Mouse (Mus musculus): ENCODE measurements around the gene Scd1.

DNA sequence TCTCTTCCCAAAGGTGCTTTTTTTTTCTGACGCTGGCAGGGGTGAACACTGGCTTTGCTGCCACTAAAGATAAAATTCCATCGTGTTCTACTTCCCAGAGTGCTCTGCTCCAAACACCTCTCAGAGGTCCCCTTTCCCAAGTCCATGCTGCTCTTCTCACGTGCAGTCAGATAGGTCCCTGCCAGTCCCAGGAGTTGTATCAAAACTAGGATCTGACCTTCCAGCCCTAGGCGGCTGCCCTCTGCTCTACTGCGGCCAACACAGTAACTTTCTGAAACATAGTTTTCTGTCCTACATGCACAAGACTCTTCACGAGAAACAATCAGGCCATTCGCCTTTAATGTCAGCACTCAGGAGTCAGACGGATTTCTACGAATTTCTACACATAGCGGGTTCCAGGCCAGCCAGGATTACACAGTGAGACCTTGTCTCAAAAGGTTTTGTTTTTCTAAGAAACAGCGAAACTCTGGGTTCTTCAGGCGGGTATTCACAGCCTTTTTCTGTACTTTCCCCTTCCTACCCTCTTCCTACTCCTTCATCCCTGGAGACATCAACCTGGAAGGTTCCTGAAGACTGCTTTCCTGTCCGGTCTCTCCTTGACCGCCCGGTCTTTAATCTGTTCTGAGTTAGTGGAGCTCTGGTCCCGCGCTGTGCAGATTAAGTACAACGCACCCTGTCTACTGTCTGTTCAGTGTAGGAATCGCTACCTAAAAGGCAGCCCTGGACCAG, 19.8 kb downstream of the Scd1 start:
- TF ChIP-seq CTCF (conservative IDR thresholded peaks at IDR 0.05; ENCODE audit: insufficient read depth, insufficient read length, low read depth, low read length), result no peak
- TF ChIP-seq POLR2A (IDR thresholded peaks at IDR 0.05; ENCODE audit: low read depth, low read length), result no peak
